Comparison of ENCODE assay signal across 16 mouse cellular contexts in genomic region chr8:49553175-49553574, GRCm38 (mm10).
DNase-seq lines count a peak whose midpoint lies in the region; ATAC-seq and TF ChIP-seq lines count a peak whose summit lies in the region.
"Had no signal": no experiment of that assay in that cellular context is flagged by ENCODE, and none has a peak within 500 bp of the region (broad histone marks: within the 10 kb centered on the region; RNA-seq: fewer than 3 reads in every experiment).

No protein-coding gene starts in this region.

- no peaks in the 10 kb centered on the region for H3K9me3 ChIP-seq in lung, postnatal 0 days (ENCODE audit: low read length)
- H3K9me3 ChIP-seq: limb, embryonic 12.5 days; liver, embryonic 15.5 days; midbrain, embryonic 10.5 days had no signal

- no peaks in the 10 kb centered on the region for H3K27me3 ChIP-seq in lung, postnatal 0 days (replicated peaks; ENCODE audit: insufficient read depth, low read length)
- H3K27me3 ChIP-seq: limb, embryonic 12.5 days; liver, embryonic 15.5 days had no signal

- no peak overlapping the region for H3K4me3 ChIP-seq in lung, postnatal 0 days (ENCODE audit: low read depth, low read length)
- H3K4me3 ChIP-seq: limb, embryonic 12.5 days; liver, embryonic 15.5 days; midbrain, embryonic 10.5 days had no signal

- no peak for TF ChIP-seq CTCF in brain, embryonic 14.5 days (IDR thresholded peaks at IDR 0.05; ENCODE audit: borderline replicate concordance, extremely low read depth, insufficient read depth, insufficient read length)
- no peak for TF ChIP-seq CTCF in lung, postnatal 0 days (IDR thresholded peaks at IDR 0.05)

- WGBS in lung, postnatal 0 days: 59% methylated on average over 3 of the region's 3 CpGs

- H3K27ac ChIP-seq in lung, postnatal 0 days (ENCODE audit: low read length): no peak overlapping the region
- H3K27ac ChIP-seq: hindbrain, embryonic 14.5 days; limb, embryonic 12.5 days; liver, embryonic 15.5 days; midbrain, embryonic 10.5 days had no signal

- no peaks in the 10 kb centered on the region for H3K36me3 ChIP-seq in lung, postnatal 0 days (ENCODE audit: insufficient read depth, low read length)
- H3K36me3 ChIP-seq: limb, embryonic 12.5 days; liver, embryonic 15.5 days; midbrain, embryonic 10.5 days had no signal

- no peaks in the 10 kb centered on the region for H3K4me1 ChIP-seq in lung, postnatal 0 days (ENCODE audit: insufficient read depth, low read depth, low read length)
- H3K4me1 ChIP-seq: limb, embryonic 12.5 days; liver, embryonic 15.5 days; midbrain, embryonic 10.5 days had no signal

- no peak for TF ChIP-seq POLR2A in brain, embryonic 14.5 days (IDR thresholded peaks at IDR 0.05; ENCODE audit: borderline replicate concordance, extremely low read depth, insufficient read depth, insufficient read length, poor library complexity, severe bottlenecking)

- H3K9ac ChIP-seq in lung, postnatal 0 days (replicated peaks; ENCODE audit: low read depth): no peak overlapping the region
- H3K9ac ChIP-seq: hindbrain, embryonic 14.5 days; limb, embryonic 12.5 days; liver, embryonic 15.5 days had no signal

- peak; percentile 47; the same call in 1 of the 2 replicates for ATAC-seq in lung, postnatal 0 days
- ATAC-seq: CD4-positive, CD25-positive, alpha-beta regulatory T cell, adult 4 months had no signal

- TF ChIP-seq EP300 in lung, postnatal 0 days (IDR thresholded peaks at IDR 0.05): no peak

- peak; percentile 10 for DNase-seq in gastrocnemius, postnatal 10 days
- DNase-seq in gastrocnemius, postnatal 4 days (ENCODE audit: low spot score in 2 of 2): no peak
- DNase-seq in 3T3-L1 (ENCODE audit: low read depth, low spot score): peak; percentile 38
- DNase-seq in brain, embryonic 14.5 days (ENCODE audit: low read depth): peak; percentile 77
- peak; percentile 52 for DNase-seq in lung, postnatal 0 days (ENCODE audit: low spot score)
- DNase-seq in layer of hippocampus, adult 11-12 months (ENCODE audit: low spot score): no peak
- DNase-seq in urinary bladder, adult 2 months (ENCODE audit: low spot score): no peak
- DNase-seq: cerebellum, adult 8-10 months; kidney, adult 11 months; kidney, postnatal 4 days; layer of hippocampus, postnatal 36 days had no signal

- H3K4me2 ChIP-seq in lung, postnatal 0 days (replicated peaks; ENCODE audit: low read depth, low read length): no peak overlapping the region
- H3K4me2 ChIP-seq: hindbrain, embryonic 14.5 days; limb, embryonic 12.5 days; liver, embryonic 15.5 days had no signal

Comparison
In these comparisons a context has a peak if more than half of its experiments do, and no peak if none do; other contexts are left out.
1. DNase-seq: peak in gastrocnemius, postnatal 10 days (single experiment), 3T3-L1 (single experiment), brain, embryonic 14.5 days (single experiment) and lung, postnatal 0 days (single experiment); none in gastrocnemius, postnatal 4 days (0 of 2), layer of hippocampus, adult 11-12 months (single experiment) and urinary bladder, adult 2 months (single experiment).